Mouse (Mus musculus): ENCODE measurements around the gene Hsd17b2.
"Not testable (repeated sequence)": the region's sequence is repeated elsewhere in the genome, so short reads cannot be mapped to it uniquely, and the experiment has no call there.

Gene Hsd17b2

GRCm38 (mm10) chr8:117714604-117715003, 12.9 kb downstream of the Hsd17b2 start:
- in situ Hi-C loops (cut with MseI, MboI), result no loop called here

- in situ Hi-C loops (cut with MseI, MboI), result no loop called here
These were observed 14.2 kb downstream of the Hsd17b2 start for GRCm38 (mm10) chr8:117715896-117716295.

- in situ Hi-C loops (cut with MseI, MboI), result no loop called here
These were observed 16.6 kb downstream of the Hsd17b2 start for GRCm38 (mm10) chr8:117718152-117718860.

- in situ Hi-C loops (cut with MseI, MboI), result no loop called here
These were observed 24.8 kb downstream of the Hsd17b2 start for GRCm38 (mm10) chr8:117726467-117726866.

GRCm38 (mm10) chr8:117727561-117727960, 25.9 kb downstream of the Hsd17b2 start:
- in situ Hi-C loops (cut with MseI, MboI), result no loop called here

- in situ Hi-C loops (cut with MseI, MboI), result no loop called here
These were observed 26.5 kb downstream of the Hsd17b2 start for GRCm38 (mm10) chr8:117728234-117728633.

- in situ Hi-C loops (cut with MseI, MboI), result no loop called here
These were observed 29.3 kb downstream of the Hsd17b2 start for GRCm38 (mm10) chr8:117730980-117731379.

- in situ Hi-C loops (cut with MseI, MboI), result no loop called here
These were observed 35.0 kb downstream of the Hsd17b2 start for GRCm38 (mm10) chr8:117736657-117737175.

- in situ Hi-C loops (cut with MseI, MboI), result not testable (repeated sequence)
These were observed 36.5 kb downstream of the Hsd17b2 start for GRCm38 (mm10) chr8:117738206-117738605.

- in situ Hi-C loops (cut with MseI, MboI), result no loop called here
These were observed 38.8 kb downstream of the Hsd17b2 start for GRCm38 (mm10) chr8:117740387-117740998.

GRCm38 (mm10) chr8:117742431-117743012, 40.8 kb downstream of the Hsd17b2 start:
- in situ Hi-C loops (cut with MseI, MboI), result no loop called here

- in situ Hi-C loops (cut with MseI, MboI), result no loop called here
These were observed 44.9 kb downstream of the Hsd17b2 start for GRCm38 (mm10) chr8:117746651-117747050.

GRCm38 (mm10) chr8:117747428-117747827, 45.7 kb downstream of the Hsd17b2 start:
- in situ Hi-C loops (cut with MseI, MboI), result no loop called here

GRCm38 (mm10) chr8:117747886-117748730, 46.4 kb downstream of the Hsd17b2 start:
- in situ Hi-C loops (cut with MseI, MboI), result no loop called here

GRCm38 (mm10) chr8:117749436-117749835, 47.7 kb downstream of the Hsd17b2 start:
- in situ Hi-C loops (cut with MseI, MboI), result no loop called here

GRCm38 (mm10) chr8:117757900-117758299, 56.2 kb downstream of the Hsd17b2 start:
- in situ Hi-C loops (cut with MseI, MboI), result no loop called here

- in situ Hi-C loops (cut with MseI, MboI), result no loop called here
These were observed 61.1 kb downstream of the Hsd17b2 start for GRCm38 (mm10) chr8:117762776-117763175.

GRCm38 (mm10) chr8:117764625-117765024, 62.9 kb downstream of the Hsd17b2 start:
- in situ Hi-C loops (cut with MseI, MboI), result no loop called here

GRCm38 (mm10) chr8:117765947-117766346, 64.2 kb downstream of the Hsd17b2 start:
- in situ Hi-C loops (cut with MseI, MboI), result no loop called here

GRCm38 (mm10) chr8:117768971-117769370, 67.3 kb downstream of the Hsd17b2 start:
- in situ Hi-C loops (cut with MseI, MboI), result no loop called here

GRCm38 (mm10) chr8:117771115-117771836, 69.6 kb downstream of the Hsd17b2 start:
- in situ Hi-C loops (cut with MseI, MboI), result loop anchor here (5.0 kb wide), 1 partner anchor 91 kb away; no protein-coding TSS in a partner anchor
